In the genomic region with DNA sequence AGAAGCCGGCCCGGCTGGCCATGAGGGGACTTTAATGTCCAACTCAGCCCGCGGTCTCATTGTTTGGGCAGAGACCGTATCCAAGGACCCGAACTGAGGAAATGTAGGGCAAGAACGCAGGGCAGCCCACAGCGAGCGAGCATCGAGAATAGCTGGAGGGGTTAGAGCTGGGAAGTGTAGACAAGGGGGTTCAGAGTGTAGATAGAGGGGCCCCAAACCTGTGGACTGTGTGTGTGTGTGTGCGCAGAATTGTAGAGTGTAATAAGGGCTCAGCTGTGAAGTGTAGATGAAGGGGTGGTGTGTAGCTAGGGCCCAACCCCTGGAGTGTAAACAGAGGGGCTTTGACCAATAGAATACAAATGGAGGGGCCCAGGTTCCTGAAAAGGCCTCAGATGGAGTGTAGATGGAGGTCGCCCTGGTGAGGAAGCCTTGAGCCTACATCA, we compare ENCODE assay signal across 8 mouse cellular contexts. TPM values are rescaled to one million over a fixed set of nuclear protein-coding genes. Genes with fewer than 3 reads are reported as not detected.
DNase-seq lines count a peak whose midpoint lies in the region; ATAC-seq and TF ChIP-seq lines count a peak whose summit lies in the region.

No protein-coding gene starts in this region.

- peak; percentile 9 for ATAC-seq in lung, postnatal 0 days
- peak; percentile 67 for ATAC-seq in hindbrain, embryonic 11.5 days (ENCODE audit: low FRiP score)
- ATAC-seq in midbrain, embryonic 13.5 days, result peak; percentile 70

- TF ChIP-seq CTCF in lung, postnatal 0 days (IDR thresholded peaks at IDR 0.05), result no peak
- no peak for TF ChIP-seq CTCF in cortical plate, adult 2 months (IDR thresholded peaks at IDR 0.05; ENCODE audit: extremely low read depth, insufficient read depth, low read length)

- peaks cover 10% of the 10 kb centered on the region; the same call in 1 of the 2 replicates for H3K4me1 ChIP-seq in lung, postnatal 0 days (ENCODE audit: insufficient read depth, low read depth, low read length)
- no peaks in the 10 kb centered on the region for H3K4me1 ChIP-seq in cortical plate, adult 2 months (ENCODE audit: control insufficient read depth, insufficient read depth, low read length)
- peaks cover 7% of the 10 kb centered on the region for H3K4me1 ChIP-seq in hindbrain, embryonic 11.5 days (replicated peaks; ENCODE audit: control insufficient read depth, insufficient read depth, low read length)
- H3K4me1 ChIP-seq in midbrain, embryonic 13.5 days (replicated peaks), result peaks cover 43% of the 10 kb centered on the region

- no peaks in the 10 kb centered on the region for H3K9me3 ChIP-seq in lung, postnatal 0 days (ENCODE audit: low read length)
- no peaks in the 10 kb centered on the region; the same call in 1 of the 2 replicates for H3K9me3 ChIP-seq in hindbrain, embryonic 11.5 days (ENCODE audit: control insufficient read depth, low read length)
- H3K9me3 ChIP-seq in midbrain, embryonic 13.5 days, result no peaks in the 10 kb centered on the region

- 2% methylated on average over 12 of the region's 12 CpGs for WGBS in lung, postnatal 0 days
- WGBS in hindbrain, embryonic 11.5 days, result 2% methylated on average over 12 of the region's 12 CpGs
- WGBS in midbrain, embryonic 13.5 days, result 0% methylated on average over 12 of the region's 12 CpGs

- H3K27ac ChIP-seq in lung, postnatal 0 days (ENCODE audit: low read length), result peak overlapping the region; percentile 85
- peak overlapping the region; percentile 68 for H3K27ac ChIP-seq in cortical plate, adult 2 months (ENCODE audit: insufficient read depth, low read length)
- H3K27ac ChIP-seq in hindbrain, embryonic 11.5 days (ENCODE audit: low read depth, low read length), result peak overlapping the region; percentile 99
- H3K27ac ChIP-seq in midbrain, embryonic 13.5 days, result peak overlapping the region; percentile 95

- H3K4me3 ChIP-seq in lung, postnatal 0 days (ENCODE audit: low read depth, low read length), result peak overlapping the region; percentile 79
- H3K4me3 ChIP-seq in cortical plate, adult 2 months (ENCODE audit: insufficient read depth, low read length), result peak overlapping the region; percentile 16
- peak overlapping the region; percentile 89 for H3K4me3 ChIP-seq in hindbrain, embryonic 11.5 days (ENCODE audit: low read depth, low read length)
- H3K4me3 ChIP-seq in midbrain, embryonic 13.5 days (replicated peaks), result peak overlapping the region; percentile 80

- H3K27me3 ChIP-seq in lung, postnatal 0 days (replicated peaks; ENCODE audit: insufficient read depth, low read length), result no peaks in the 10 kb centered on the region
- no peaks in the 10 kb centered on the region for H3K27me3 ChIP-seq in hindbrain, embryonic 11.5 days (ENCODE audit: control insufficient read depth, insufficient read depth, low read length)
- no peaks in the 10 kb centered on the region for H3K27me3 ChIP-seq in midbrain, embryonic 13.5 days

- H3K36me3 ChIP-seq in lung, postnatal 0 days (ENCODE audit: insufficient read depth, low read length), result no peaks in the 10 kb centered on the region
- H3K36me3 ChIP-seq in hindbrain, embryonic 11.5 days (ENCODE audit: control insufficient read depth, insufficient read depth, low read length), result peaks cover 2% of the 10 kb centered on the region; the same call in 1 of the 2 replicates
- peaks cover 8% of the 10 kb centered on the region for H3K36me3 ChIP-seq in midbrain, embryonic 13.5 days

- TF ChIP-seq POLR2A in cortical plate, adult 2 months (IDR thresholded peaks at IDR 0.05; ENCODE audit: extremely low read depth, insufficient read depth, low read length), result no peak

- peak overlapping the region; percentile 84 for H3K9ac ChIP-seq in lung, postnatal 0 days (replicated peaks; ENCODE audit: low read depth)
- peak overlapping the region; percentile 95 for H3K9ac ChIP-seq in hindbrain, embryonic 11.5 days (ENCODE audit: low read depth, low read length)
- peak overlapping the region; percentile 95 for H3K9ac ChIP-seq in midbrain, embryonic 13.5 days (replicated peaks)

- intact Hi-C loops in gastrocnemius, postnatal 36 days (cut with DNase I), result no loop called here

- no peak for TF ChIP-seq EP300 in lung, postnatal 0 days (IDR thresholded peaks at IDR 0.05)

- H3K4me2 ChIP-seq in lung, postnatal 0 days (replicated peaks; ENCODE audit: low read depth, low read length), result peak overlapping the region; percentile 88
- H3K4me2 ChIP-seq in hindbrain, embryonic 11.5 days (replicated peaks; ENCODE audit: low read depth, low read length), result peak overlapping the region; percentile 69
- peak overlapping the region; percentile 86 for H3K4me2 ChIP-seq in midbrain, embryonic 13.5 days (replicated peaks)

- no peak for DNase-seq in lung, postnatal 0 days (ENCODE audit: low spot score)
- no peak for DNase-seq in lung, adult 18-20 months
- DNase-seq in hindbrain, embryonic 11.5 days (ENCODE audit: low spot score), result no peak
- DNase-seq in gastrocnemius, postnatal 36 days, result no peak
- no peak for DNase-seq in cerebellum, postnatal 36 days
- no peak for DNase-seq in ovary, postnatal 36 days (ENCODE audit: low spot score)

RNA-seq across cellular contexts. Expression of a gene that starts 0.5 kb away (rescaled TPM):
- polyA plus RNA-seq in lung, postnatal 0 days (2015; fragmentation: Nextera tagmentation; extraction: Ambion mirVana), result 45.5 and 46.7 TPM in 2 replicates
- 35.4 and 40.9 TPM in 2 replicates for polyA plus RNA-seq in cortical plate, adult 2 months (2012; rRNA removed)
- 37.1 and 41.4 TPM in 2 replicates for polyA plus RNA-seq in hindbrain, embryonic 11.5 days (2014; fragmentation: Nextera tagmentation; extraction: Ambion mirVana)
- 67.5 and 72.3 TPM in 2 replicates for polyA plus RNA-seq in midbrain, embryonic 13.5 days (2015; fragmentation: Nextera tagmentation; extraction: Ambion mirVana)
- 1 to 10 TPM; 2.5 to 3.8 TPM for total RNA-seq in gastrocnemius, postnatal 36 days (2021)

RNA-seq across cellular contexts. Expression of a gene that starts 42.0 kb away (rescaled TPM):
- 0.50 and 0.73 TPM in 2 replicates for polyA plus RNA-seq in lung, postnatal 0 days (2015; fragmentation: Nextera tagmentation; extraction: Ambion mirVana)
- polyA plus RNA-seq in cortical plate, adult 2 months (2012; rRNA removed), result 6.4 and 9.1 TPM in 2 replicates
- polyA plus RNA-seq in hindbrain, embryonic 11.5 days (2014; fragmentation: Nextera tagmentation; extraction: Ambion mirVana), result 1.7 and 2.7 TPM in 2 replicates
- polyA plus RNA-seq in midbrain, embryonic 13.5 days (2015; fragmentation: Nextera tagmentation; extraction: Ambion mirVana), result 2.3 TPM in 2 replicates
- total RNA-seq in gastrocnemius, postnatal 36 days (2021), result under 1 TPM; 0.13 to 0.49 TPM

Comparison
In these comparisons a context has a peak if more than half of its experiments do, and no peak if none do; other contexts are left out.
1. ATAC-seq: peak in every context shown above with its lines; median percentile 70 in midbrain, embryonic 13.5 days; 67 in hindbrain, embryonic 11.5 days; 9 in lung, postnatal 0 days.
2. H3K4me3 ChIP-seq: peak in every context shown above with its lines; median percentile 89 in hindbrain, embryonic 11.5 days; 80 in midbrain, embryonic 13.5 days; 79 in lung, postnatal 0 days; 16 in cortical plate, adult 2 months.